Mouse (Mus musculus) left cerebral cortex, adult 18-20 months (tissue): ENCODE measurements around the gene Nr4a3. TPM values are rescaled to one million over a fixed set of nuclear protein-coding genes. Genes with fewer than 3 reads are reported as not detected.

ENCODE experiments used
- DNase-seq, 2 experiments: peaks; one replicate each; pipeline ENCODE4 v3.0.0; 2021 to 2022; ENCODE audit warnings: low spot score in 2 of 2, mixed read lengths in 1 of 2
- long read RNA-seq, 2 experiments: library from polyadenylated mRNA; stranded (forward); transcript quantifications; one replicate each; pipeline ENCODE4 v2.0.0; 2021
- total RNA-seq, 2 experiments: library from RNA; stranded (reverse); gene quantifications; 2 replicates each; pipeline ENCODE4 v1.2.3; 2021

The Nr4a3 gene
- 10 to 100 TPM; 23.7 to 48.0 TPM for total RNA-seq
- long read RNA-seq, experiment 1, partial matches to known transcripts: 1 of 1 reads
- long read RNA-seq, experiment 1, other reads (novel, unspliced or antisense): 0 of 1 reads
- long read RNA-seq, experiment 2, partial matches to known transcripts: 1 of 2 reads
- long read RNA-seq, experiment 2, other reads (novel, unspliced or antisense): 1 of 2 reads

DNA sequence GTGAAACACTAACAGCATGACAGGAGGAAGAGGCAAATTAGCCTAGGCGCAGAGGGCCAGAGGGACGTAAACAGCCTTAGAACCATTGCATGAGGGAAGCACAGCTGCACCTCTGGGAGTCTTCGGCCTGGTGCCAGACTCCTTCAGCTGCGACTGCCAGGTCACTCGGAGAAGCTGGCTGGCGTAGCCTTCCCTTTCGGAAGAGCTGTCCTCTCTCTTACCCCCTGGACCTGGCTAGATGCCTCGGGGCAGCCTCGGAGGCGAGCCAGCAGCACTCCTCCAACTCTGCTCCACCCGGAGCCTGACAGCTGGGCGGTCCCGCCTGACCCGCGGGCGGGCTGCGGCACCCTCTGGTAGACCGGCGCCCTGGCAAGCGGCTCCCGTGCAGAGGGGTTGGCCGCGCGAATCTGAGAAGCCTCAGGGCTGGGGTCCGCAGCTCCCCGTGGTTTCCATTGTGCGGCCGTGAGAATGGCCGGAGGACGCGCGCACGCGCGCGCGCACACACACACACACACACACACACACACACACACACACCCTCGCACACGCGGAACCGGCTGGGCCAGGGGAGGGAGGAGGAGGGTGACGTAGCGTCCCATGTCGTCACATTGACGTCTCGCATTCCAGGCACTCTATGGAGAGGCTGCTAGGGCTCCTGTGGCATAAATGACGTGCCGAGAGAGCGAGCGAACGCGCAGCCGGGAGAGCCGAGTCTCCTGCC lies at the start of gene Nr4a3:
TSS of gene Nr4a3 (plus strand) at position 663 of the 721 bp plus-strand sequence.
- DNase-seq: peak; percentile 93

DNA sequence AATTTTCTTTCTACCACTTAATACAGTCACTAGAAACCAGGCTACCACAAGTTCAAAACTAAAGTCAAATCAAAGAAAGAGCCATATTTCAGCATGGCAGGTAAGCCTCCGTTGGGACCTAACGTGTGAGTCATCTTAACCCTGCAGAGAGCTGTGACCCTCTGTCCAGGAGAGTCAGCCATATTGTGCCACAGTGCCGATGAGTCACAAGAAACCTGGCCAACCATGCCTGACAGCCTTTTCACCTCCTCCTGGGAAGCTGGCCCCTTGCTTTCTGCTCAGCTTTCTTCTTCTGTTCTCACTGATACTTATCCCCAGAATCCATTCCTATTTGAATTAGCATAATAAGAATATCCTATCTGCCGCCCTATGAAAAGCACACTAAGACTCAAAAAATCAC lies 42.0 kb upstream of the Nr4a3 start:
- no peak for DNase-seq

DNA sequence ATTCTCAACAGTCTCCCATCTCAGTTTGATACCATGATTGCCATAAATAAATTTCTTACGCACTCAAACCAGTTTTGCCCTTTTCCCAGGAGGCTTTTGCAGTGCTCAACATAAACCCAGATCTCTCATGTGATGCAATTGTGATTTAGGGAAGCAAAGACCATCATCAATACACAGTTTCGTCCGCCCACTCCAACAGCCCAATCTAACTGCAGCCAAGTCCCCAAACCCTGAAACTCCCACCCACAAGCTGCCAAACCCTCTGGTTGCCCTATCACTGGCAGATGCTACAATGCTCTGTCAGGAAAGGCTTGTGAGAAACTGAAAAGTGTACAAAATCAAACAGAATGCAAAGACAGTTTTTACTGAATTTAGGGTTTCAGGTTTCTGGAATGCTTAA lies 41.5 kb upstream of the Nr4a3 start:
- DNase-seq: peak; percentile 24 to 34

DNA sequence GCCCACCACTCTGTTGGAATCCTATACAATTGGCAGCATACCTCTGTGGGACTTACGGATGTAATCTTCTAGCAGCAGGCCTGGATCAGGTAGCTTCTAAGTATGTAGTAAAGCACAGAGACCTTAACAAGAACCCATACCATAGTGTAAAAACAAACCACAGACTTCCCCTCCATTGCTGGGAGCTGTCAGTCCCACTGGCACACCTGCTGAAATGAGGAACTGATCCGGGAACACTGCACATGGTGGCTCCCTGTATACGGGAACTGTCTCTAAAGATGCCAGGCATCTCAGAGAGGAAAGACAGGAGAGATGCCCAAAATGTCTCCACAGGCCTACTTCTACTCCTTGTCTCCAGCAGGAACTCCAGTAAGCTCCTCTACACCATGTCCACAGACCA lies 38.6 kb upstream of the Nr4a3 start:
- DNase-seq: no peak

DNA sequence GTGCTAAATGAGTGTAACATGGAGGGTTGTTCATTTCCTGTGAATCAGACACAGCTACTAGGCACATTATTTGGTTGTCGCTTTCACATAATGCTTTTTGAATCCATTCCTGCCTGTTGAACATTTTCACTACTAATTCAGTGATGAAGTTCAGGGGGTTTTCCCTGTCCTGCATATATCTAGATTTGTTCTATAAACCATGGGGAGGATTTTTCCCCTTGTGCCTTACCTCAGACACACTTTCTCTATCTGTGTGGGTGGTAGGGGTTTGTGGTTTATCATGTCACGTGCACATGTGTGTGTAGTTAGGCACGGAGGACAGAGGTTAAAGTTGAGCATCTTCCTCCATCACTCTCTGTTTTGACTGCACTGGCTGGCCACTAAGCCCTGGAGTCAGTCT lies 32.7 kb upstream of the Nr4a3 start:
- no peak for DNase-seq

DNA sequence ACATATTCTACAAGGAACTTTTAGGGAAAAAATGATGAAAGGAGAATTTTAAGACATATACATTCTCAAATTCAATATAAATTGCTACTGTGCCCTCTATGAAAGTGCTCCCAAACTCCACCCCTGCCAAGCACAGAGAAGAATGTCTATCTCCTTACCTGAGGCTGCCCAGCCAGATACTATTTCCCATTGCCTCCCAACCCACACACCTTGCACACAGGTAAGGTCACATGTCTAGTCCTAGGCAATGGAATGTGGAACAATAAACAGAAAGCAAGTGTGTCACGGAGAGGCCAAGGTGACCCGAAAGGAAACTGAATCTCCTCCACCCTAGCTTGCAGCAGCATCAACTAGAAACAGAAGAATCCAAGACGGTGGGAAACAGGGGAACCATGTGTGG lies 22.0 kb upstream of the Nr4a3 start:
- no peak for DNase-seq

DNA sequence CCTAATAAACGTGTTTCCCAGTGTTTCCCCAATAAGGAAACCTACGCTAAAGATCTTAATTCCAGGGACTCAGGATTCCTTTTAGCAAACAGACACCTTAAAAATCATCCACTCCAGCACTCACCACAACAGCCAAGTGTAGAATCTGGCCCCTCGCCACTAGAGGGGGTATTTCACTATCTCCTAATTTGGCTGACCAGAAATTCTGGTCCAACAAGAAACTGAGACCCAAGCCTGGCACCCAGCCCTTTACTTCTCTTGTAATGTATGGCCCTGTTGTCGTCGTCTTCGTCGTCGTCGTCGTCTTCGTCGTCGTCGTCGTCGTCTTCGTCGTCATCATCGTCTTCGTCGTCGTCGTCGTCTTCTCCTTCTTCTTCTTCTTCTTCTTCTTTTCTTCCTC lies 15.3 kb upstream of the Nr4a3 start:
- DNase-seq: no peak

DNA sequence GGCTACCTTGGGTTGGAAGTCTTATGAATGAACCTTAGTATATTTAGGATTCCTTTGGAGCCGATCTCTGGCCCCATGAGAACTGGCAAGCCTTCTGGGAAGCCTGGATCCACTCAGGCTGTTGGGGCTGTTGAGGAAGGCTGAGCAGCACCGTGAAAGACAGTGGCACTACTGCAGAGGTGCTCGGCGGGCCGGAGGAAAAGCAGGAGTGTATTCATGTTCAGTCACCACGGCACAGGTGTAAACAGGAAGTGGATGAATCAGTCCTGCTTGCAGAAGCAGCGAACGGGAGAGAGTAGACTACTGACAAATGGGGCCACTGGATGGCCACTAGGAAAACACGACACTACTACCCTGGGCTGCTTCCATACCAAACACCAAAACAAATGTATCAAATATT lies 10.7 kb upstream of the Nr4a3 start:
- DNase-seq: no peak

DNA sequence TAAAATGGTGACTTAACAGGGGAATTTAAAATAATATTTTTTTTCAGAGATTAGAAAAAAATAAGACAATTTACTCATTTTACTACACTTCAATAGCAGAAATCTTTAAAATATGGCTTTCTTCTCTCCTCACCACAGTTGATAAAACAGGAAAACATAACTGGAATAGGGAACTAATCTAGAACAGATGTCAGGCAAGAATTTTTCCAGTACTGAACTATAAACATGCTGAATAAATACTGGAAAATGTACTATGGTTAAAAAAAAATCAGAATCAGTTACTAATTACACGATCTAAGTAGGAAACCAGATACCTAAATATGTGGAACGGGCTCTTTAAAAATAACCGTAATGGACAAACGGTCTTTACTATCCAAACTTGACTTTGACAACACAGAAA lies 7.3 kb upstream of the Nr4a3 start:
- DNase-seq: no peak

DNA sequence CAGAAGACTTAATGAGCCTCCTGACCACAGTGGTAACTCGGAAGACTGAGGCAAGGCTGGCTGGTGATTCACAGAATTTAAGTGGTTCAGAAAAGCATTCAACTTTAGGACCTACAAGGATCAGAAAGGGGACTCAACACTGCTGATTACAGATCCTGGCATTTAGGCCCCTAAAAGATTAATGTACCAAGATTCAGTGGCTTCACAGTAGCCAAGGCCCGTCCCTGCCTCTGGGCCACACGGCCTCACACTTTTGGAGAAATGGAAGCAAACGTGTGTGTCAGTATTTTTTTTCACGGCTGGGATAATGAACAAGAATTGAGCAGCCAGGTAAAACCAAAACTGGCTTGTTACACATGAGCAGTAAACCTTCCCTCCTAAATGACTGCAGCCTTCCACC lies 6.1 kb upstream of the Nr4a3 start:
- no peak for DNase-seq

DNA sequence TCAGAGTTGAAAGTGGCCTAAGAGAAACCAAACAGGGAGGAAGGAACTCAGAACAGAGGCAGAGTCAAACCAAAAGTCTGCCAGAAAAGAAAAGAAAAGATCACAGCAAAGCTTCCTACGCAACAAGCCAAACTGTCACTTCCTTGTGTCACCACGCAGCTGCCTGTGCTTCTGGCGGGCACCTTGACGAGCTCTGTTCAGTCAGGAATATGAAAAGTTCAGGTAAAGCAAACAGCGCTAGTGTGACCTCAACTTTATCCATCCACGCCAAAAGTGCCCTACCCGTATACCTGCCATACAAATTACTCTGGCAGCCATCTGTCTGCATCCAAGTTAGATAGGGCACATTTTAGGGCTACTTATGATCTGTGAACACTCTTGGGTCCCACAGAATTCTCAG lies 5.2 kb upstream of the Nr4a3 start:
- no peak for DNase-seq

DNA sequence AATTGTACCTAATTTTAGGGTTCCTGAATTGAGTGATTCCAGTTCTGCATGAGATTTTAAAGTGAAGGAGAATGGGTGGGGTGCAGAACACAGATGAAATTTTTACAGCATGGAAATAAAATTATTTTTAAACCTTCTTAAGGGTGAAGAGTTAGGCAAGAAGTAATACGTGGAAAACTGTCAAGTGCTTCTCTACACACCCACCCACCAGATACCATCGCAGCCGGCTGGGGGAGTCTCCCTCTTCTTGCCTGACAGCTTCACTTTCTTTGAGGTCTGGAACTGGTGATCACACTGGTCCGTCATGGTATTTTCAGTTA lies 2.5 kb upstream of the Nr4a3 start:
- DNase-seq: no peak

DNA sequence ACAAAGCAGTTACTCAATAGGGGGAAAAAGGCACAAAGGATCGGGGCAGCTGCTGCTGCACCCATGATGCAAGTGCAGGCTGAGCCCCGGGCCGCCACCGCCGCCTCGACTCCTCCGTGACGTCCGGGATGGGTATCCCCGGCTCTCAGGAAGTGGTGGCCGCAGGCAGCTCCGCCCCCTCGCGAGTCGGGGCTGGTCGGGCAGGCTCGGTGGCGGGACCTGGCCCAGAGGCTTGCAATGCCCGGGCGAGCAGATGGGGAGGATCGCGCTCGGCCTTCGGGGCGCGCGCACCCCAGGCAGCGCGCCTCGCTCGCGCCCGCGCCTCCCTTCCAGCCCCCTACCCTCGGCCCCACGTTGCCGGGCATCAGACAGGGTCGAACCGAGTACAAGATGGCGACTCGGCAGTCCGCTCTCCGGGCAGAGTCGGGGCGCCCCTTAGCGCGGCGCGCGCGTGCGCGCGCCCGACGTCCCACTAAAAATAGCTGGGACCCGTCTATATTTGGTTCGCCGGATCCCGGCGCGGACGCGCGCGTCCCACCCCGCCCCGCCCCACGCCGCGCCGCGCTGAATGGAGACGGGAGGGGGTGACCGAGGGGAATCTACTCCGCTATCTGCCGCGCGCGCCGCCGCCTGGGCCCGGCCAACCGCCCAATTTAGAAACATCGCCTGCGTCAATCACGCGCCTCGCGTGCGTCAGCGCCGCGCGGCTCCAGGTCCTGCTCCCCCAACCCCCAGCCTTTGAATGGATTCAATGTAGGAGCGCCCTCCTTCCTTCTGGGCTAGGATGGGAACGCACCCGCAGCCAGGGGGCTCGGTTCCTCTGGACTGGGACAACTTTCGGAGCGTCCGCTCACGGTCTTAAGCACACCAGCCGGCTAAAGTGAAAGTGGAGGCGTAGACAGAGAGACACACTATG lies 1.9 kb upstream of the Nr4a3 start:
- peak; percentile 93 to 96 for DNase-seq

DNA sequence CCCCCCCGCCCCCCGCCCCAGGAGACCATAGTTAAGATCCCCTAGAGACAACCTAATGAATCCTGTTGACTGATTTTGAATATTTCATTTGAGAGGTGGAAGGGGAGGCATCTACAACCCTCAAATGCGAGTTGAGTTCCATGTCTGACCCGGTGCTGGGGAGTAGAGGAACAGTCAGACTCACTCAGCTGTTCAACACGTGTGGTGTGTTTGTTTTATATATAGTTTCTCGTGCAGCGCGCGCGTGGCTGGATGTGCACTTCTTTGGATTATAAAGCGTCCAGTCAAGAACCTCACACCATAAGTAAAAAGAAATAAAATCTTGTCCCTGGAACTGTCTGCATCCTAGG lies 837 bp upstream of the Nr4a3 start:
- DNase-seq: peak; percentile 26 to 57

DNA sequence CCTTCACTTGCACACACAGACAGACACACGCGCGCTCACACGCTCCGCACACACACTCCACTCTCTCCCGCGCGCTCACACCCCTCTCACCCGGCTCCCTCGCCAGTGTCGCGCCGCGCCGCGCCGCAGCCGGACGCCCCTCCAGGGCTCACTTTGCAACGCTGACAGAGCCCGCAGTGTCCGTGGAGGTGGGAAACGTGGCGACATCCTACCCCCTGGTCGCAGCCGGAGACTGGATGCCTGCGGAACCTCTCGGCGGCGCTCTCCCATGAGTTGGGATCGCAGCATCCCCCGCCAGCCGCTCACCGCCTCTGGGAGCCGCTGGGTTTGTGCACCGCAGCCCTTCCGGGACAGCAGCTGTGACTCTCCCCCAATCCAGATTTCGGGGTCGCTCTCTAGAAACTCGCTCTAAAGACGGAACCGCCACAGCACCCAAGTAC lies 348 bp downstream of the Nr4a3 start:
- peak; percentile 33 to 53 for DNase-seq

DNA sequence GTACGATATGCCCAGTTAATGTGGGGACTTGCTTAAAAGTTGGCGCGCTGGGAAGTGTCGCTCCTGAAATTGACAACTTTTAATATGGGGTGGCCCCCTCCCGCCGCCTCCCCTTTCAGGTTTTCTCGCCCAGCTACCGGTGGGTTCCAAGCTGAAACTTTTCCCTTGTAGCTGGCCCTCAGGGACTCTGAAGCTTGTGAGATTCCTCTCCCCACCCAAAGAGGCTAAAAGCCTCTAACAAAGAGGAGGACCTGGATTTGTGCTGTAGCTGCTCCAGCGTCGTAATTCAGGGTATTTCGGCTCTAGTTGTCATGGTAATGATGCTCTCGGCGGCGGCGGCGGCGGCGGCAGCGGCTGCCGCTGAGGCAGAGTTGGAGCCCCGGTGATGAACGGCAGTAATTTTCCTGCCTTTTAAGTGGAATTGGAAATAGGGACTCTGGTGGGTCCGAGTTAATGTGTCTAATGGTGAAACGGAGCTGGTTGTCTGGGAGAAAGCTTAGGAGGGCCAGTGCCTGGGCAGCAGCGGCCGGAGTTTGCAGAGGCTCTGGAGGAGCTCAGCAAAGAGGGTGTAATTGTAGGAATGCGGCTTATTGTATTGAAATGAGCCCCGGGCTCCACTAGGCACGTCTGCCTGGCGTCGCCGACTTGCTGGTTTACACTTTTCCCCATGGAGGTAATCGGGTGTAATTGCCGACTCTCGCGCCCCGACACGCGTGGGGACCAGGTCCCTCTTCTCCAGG lies 938 bp downstream of the Nr4a3 start:
- peak in 1 of 2 experiments; percentile 44 for DNase-seq

DNA sequence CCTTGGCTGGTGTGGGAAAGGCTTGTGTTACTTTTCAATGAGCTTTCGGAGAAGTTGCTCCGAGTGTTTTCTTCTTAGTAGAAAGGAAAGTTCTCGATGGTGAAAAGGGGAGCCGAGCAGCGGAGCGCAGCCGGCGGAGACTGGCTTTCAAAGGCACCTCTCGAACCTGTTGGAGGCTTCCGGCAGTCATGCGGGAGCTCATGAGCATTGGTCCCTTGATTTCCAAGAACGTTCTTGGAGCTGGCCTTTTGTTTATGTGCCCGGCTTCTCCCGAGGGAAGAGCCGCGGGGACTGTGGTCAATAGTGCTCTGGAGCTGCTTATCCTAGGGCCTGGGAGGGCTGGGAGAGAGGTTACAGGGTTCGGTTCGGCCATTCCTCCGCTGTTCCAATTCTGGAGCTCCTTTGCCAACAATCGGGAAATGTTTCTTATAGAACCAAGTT lies 1.5 kb downstream of the Nr4a3 start:
- DNase-seq: peak in 1 of 2 experiments; percentile 17

DNA sequence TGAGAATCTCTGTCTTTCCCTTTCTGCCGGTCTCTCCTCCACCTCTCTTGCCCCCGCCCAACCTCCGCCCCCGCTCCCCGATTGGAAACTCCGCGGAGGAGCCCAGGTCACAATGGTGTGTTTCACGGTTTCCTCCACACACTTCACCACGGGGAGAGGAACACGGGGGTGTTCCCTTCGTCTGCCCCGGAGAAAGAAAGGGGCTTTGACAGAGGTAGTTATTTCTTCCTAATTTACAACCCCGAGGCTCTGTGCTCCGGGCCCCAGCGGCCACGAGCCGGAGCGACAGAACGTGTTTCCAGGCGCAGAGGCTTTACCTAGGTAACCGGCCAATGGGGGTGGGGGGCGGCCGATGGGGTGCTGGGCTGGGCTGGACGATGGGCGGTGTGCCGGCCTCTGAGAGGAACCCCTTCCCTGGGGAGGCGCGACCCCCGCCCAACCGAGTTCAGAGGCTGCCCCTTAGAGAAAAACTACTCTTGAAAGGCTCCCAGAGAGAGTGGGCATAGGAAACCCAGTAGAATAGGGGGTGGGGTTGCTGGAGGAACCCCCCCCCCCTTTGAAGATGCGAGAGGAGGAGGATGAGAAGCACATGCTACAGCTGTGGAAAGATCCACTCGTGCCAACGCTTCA lies 2.3 kb downstream of the Nr4a3 start:
- peak in 1 of 2 experiments; percentile 22 for DNase-seq

DNA sequence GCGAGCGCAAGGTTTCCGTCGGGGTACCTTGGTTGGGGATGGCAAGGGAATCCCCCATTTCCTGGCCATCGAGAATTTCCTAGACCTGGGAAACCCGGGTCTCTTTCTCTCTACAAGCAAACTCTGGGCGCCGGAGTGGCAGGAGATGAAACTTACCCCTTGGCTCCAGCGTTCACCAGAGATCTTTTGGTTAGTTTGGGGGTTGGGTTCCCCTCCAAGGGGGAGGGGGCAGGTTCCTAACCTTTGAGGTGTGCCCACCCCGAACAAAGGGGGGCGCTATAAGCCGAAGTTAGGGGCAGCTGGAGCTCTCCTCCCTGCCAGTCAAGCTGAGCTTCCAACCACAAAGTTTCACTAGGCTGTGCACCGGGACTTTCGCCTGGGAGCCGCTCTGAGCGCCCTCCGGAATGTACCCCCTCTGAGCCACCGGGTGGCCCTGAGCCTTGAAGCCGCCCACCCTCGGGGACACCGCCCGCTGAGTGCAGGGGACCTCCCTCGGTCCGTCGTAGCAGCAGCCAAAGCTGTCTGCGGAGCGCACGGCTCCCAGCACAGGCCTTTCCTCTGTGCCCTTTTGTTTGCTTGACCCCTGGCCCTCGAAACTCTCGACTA lies 2.9 kb downstream of the Nr4a3 start:
- DNase-seq: no peak

DNA sequence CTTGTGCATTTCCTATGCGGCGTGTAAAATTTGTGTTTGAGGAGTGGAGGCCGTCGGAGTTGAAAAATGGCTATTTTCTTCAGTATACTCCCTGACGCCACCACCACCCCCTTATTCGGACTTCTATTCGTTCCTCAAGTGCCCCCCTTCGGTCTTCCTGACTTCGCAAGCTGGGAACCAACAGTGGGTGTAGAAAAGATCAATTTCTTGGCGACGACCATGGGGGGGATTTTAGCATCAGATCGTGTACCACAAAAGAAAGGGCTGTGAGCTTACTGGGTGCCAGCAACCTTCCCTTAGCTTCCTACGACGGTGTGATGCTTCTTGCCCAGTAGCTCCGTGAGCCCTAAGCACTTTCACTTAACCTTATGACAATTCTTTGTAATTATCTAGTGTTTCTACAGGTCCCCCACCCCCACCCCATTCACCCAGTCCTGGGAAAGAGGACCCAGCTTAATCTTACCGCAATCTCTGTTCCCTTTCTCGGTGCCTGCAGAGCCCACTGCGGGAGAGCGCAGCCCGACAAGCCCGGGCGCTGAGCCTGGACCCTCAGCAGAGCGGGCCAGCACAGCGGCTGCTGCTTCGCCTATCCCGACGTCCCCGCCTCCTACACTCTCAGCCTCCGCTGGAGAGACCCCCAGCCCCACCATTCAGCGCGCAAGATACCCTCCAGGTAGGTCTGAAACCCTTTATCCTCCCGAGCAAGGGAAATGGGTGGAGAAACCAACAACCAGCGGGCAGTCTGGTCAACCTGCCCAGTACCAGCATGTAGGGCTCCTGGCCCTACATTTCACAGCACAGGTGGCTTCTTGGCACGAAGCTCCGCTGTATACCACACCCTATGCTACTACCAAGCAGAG lies 3.7 kb downstream of the Nr4a3 start:
- no peak for DNase-seq
